Mouse (Mus musculus) lung, embryonic 15.5 days (tissue): ENCODE measurements around the gene Nemp1. TPM values are rescaled to one million over a fixed set of nuclear protein-coding genes. Genes with fewer than 3 reads are reported as not detected.

ENCODE experiments used
- ATAC-seq: fragments of 200-750 bp; cut with Nextera tagmentation; 2 replicates; pipeline ENCODE4 v1.8.0; 2017; ENCODE audit warnings: moderate number of reproducible peaks, borderline replicate concordance; ENCODE audit not compliant: low FRiP score, low TSS enrichment; ENCODE audit errors: extremely low read depth
- H3K27ac ChIP-seq: fragments of 300-500 bp; sonication (generic); 2 replicates; pipeline ENCODE4 v1.5.1; 2015; ENCODE audit warnings: moderate library complexity, mild to moderate bottlenecking, inconsistent platforms
- H3K27me3 ChIP-seq: fragments of 300-500 bp; sonication (generic); 2 replicates; pipeline ENCODE4 v1.6.1; 2015; ENCODE audit warnings: inconsistent platforms
- H3K36me3 ChIP-seq: fragments of 300-500 bp; sonication (generic); 2 replicates; pipeline ENCODE4 v1.6.1; 2015; ENCODE audit warnings: inconsistent platforms
- H3K4me1 ChIP-seq: fragments of 300-500 bp; sonication (generic); 2 replicates; pipeline ENCODE4 v1.6.1; 2015; ENCODE audit warnings: inconsistent platforms
- H3K4me2 ChIP-seq: fragments of 300-500 bp; sonication (generic); 2 replicates; pipeline ENCODE4 v1.6.1; 2015; ENCODE audit warnings: inconsistent platforms, mild to moderate bottlenecking, moderate library complexity
- H3K4me3 ChIP-seq: fragments of 300-500 bp; sonication (generic); 2 replicates; pipeline ENCODE4 v1.5.1; 2015; ENCODE audit warnings: mild to moderate bottlenecking, inconsistent platforms
- H3K9ac ChIP-seq: fragments of 300-500 bp; sonication (generic); 2 replicates; pipeline ENCODE4 v1.6.1; 2015; ENCODE audit warnings: inconsistent platforms
- H3K9me3 ChIP-seq: fragments of 300-500 bp; sonication (generic); 2 replicates; pipeline ENCODE4 v1.6.1; 2016; ENCODE audit warnings: inconsistent platforms
- WGBS: fragments of 180-500 bp; shearing (Covaris S2); methylation state at CpG from one replicate; pipeline ENCODE4 v1.1.7; 2015; 5-methylcytosine and 5-hydroxymethylcytosine counted together
- polyA plus RNA-seq: library from polyadenylated mRNA; unstranded; fragments of >200 nt; fragmentation: Nextera tagmentation; extraction: Ambion mirVana; gene quantifications from 2 replicates; pipeline ENCODE4 v1.2.1, GENCODE M21; 2015

Gene Nemp1
- polyA plus RNA-seq, 1 experiment from 2014 or later, result 11.8 TPM

- Histone ChIP-seq H3K27me3 (no peaks in the 10 kb centered on the region), H3K4me1 (peaks cover 11% of the 10 kb centered on the region; the same call in 1 of the 2 replicates), H3K4me2 (no peak overlapping the region), H3K36me3 (no peaks in the 10 kb centered on the region), H3K9me3 (no peaks in the 10 kb centered on the region), H3K4me3 (no peak overlapping the region), H3K9ac (no peak overlapping the region), H3K27ac (no peak overlapping the region)
- ATAC-seq, result no peak
- WGBS, result 56% methylated on average over 7 of the region's 7 CpGs
Observed at GRCm38 (mm10) chr10:127707721-127708120, 41.0 kb downstream of the Nemp1 start.

- H3K9me3 ChIP-seq, result no peaks in the 10 kb centered on the region
- no peak overlapping the region for H3K9ac ChIP-seq
- H3K4me3 ChIP-seq, result no peak overlapping the region
- no peaks in the 10 kb centered on the region for H3K36me3 ChIP-seq
- H3K4me1 ChIP-seq, result peaks cover 11% of the 10 kb centered on the region; the same call in 1 of the 2 replicates
- whole genome bisulfite sequencing, result 78% methylated on average over 3 of the region's 3 CpGs
- H3K27me3 ChIP-seq, result no peaks in the 10 kb centered on the region
- H3K27ac ChIP-seq, result no peak overlapping the region
- no peak overlapping the region for H3K4me2 ChIP-seq
- no peak for ATAC-seq
Observed at GRCm38 (mm10) chr10:127708850-127709370, 42.2 kb downstream of the Nemp1 start.

DNA sequence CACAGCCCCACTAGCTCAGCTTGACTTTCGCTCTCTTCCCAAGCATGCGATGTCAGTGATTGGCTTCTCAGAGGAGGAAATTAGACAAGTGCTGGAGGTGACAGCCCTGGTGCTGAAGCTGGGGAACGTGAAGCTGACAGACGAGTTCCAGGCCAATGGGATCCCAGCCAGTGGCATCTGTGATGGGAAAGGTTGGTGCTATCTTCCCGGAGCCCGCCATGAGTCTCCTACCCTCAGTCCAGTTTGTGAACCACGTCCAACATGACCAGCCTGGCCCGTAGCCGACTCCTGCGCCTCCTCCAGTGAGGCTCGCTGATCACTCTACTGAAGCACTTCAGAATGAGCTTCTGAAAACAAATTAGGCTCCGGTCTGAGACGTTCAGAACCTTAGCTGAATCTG, 43.6 kb downstream of the Nemp1 start:
- WGBS, result 58% methylated on average over 13 of the region's 13 CpGs
- Histone ChIP-seq H3K4me2 (no peak overlapping the region), H3K4me3 (no peak overlapping the region), H3K9me3 (no peaks in the 10 kb centered on the region), H3K27me3 (no peaks in the 10 kb centered on the region), H3K27ac (no peak overlapping the region), H3K4me1 (peaks cover 7% of the 10 kb centered on the region; the same call in 1 of the 2 replicates), H3K36me3 (no peaks in the 10 kb centered on the region), H3K9ac (no peak overlapping the region)
- ATAC-seq, result no peak

- 69% methylated on average over 6 of the region's 6 CpGs for WGBS
Observed at GRCm38 (mm10) chr10:127712736-127713135, 46.0 kb downstream of the Nemp1 start.

GRCm38 (mm10) chr10:127721671-127722418, 55.1 kb downstream of the Nemp1 start:
- peak overlapping the region; percentile 42; the same call in 1 of the 2 replicates for H3K27ac ChIP-seq
- peaks cover 18% of the 10 kb centered on the region; the same call in 1 of the 2 replicates for H3K27me3 ChIP-seq
- H3K4me1 ChIP-seq, result 0 out of 2 replicates have a peak, but pooled peaks cover 7% of the 10 kb centered on the region
- ATAC-seq, result peak; percentile 55; the same call in 1 of the 2 replicates
- 11% methylated on average over 20 of the region's 20 CpGs for WGBS
- no peaks in the 10 kb centered on the region for H3K9me3 ChIP-seq
- H3K4me2 ChIP-seq, result peak overlapping the region; percentile 48
- H3K9ac ChIP-seq, result no peak overlapping the region; the same call in 1 of the 2 replicates
- no peaks in the 10 kb centered on the region for H3K36me3 ChIP-seq
- H3K4me3 ChIP-seq, result peak overlapping the region; percentile 14

More at GRCm38 (mm10) chr10:127712736-127713135, 46.0 kb downstream of the Nemp1 start:
- Histone ChIP-seq H3K9ac (no peak overlapping the region), H3K4me3 (no peak overlapping the region), H3K4me2 (no peak overlapping the region), H3K4me1 (0 out of 2 replicates have a peak, but pooled peaks cover 2% of the 10 kb centered on the region), H3K27me3 (no peaks in the 10 kb centered on the region), H3K9me3 (no peaks in the 10 kb centered on the region), H3K36me3 (no peaks in the 10 kb centered on the region), H3K27ac (no peak overlapping the region)
- no peak for ATAC-seq

DNA sequence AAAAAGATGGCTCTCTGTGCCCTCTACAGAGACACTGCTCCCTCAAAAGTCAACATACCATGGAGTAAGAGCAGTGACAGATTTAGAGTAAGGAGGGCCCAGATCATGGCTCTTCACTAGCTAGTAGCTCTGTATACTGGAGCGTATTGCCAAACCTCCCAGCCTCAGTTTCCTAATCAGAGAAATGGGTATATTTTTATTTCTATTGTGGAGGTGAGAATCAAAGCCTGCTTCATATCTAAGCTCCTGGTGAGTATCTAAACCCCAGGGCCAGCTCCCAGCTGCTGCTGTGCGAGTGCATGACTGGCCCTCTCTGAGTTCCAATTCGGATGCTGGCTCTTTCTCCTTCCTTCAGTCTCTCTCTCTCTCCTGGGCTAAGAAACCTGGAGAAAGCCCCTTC, 57.5 kb downstream of the Nemp1 start, which contains the start of gene Tac2:
Tac2 (plus strand) TSS at position 301 of the 400 bp plus-strand sequence.
- 0 out of 2 replicates have a peak, but pooled peaks cover 7% of the 10 kb centered on the region for H3K4me1 ChIP-seq
- H3K9me3 ChIP-seq, result no peaks in the 10 kb centered on the region
- H3K4me2 ChIP-seq, result no peak within 1 kb of the TSS
- H3K4me3 ChIP-seq, result no peak within 1 kb of the TSS
- peaks cover 18% of the 10 kb centered on the region; the same call in 1 of the 2 replicates for H3K27me3 ChIP-seq
- 77% methylated on average over 3 of the region's 3 CpGs for WGBS
- ATAC-seq, result no peak
- no peak within 1 kb of the TSS for H3K27ac ChIP-seq
- no peak within 1 kb of the TSS for H3K9ac ChIP-seq
- H3K36me3 ChIP-seq, result no peaks in the 10 kb centered on the region

DNA sequence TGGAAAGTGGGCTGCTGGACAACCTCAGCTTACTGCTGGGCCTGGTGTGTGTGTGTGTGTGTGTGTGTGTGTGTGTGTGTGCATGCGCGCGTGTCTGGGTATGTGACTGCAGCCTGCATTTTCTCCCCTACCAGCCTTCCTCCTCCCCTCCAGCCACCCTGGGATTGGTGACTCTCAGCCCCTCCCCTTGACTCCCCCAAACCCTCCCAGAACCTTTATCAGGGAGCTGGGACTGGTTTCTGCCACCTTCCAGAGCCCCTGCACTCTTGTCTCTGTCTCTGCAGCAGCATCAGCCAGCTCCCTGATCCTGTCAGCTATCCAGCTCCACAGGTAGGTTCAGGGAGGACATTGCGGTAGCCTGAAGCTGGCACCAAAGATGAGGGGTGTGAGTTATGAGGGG, 58.4 kb downstream of the Nemp1 start:
- no peak overlapping the region for H3K9ac ChIP-seq
- 0 out of 2 replicates have a peak, but pooled peaks cover 7% of the 10 kb centered on the region for H3K4me1 ChIP-seq
- H3K4me2 ChIP-seq, result no peak overlapping the region
- no peak overlapping the region for H3K27ac ChIP-seq
- 63% methylated on average over 4 of the region's 4 CpGs for WGBS
- ATAC-seq, result no peak
- peaks cover 12% of the 10 kb centered on the region; the same call in 1 of the 2 replicates for H3K27me3 ChIP-seq
- no peaks in the 10 kb centered on the region for H3K36me3 ChIP-seq
- H3K9me3 ChIP-seq, result no peaks in the 10 kb centered on the region
- no peak overlapping the region for H3K4me3 ChIP-seq

DNA sequence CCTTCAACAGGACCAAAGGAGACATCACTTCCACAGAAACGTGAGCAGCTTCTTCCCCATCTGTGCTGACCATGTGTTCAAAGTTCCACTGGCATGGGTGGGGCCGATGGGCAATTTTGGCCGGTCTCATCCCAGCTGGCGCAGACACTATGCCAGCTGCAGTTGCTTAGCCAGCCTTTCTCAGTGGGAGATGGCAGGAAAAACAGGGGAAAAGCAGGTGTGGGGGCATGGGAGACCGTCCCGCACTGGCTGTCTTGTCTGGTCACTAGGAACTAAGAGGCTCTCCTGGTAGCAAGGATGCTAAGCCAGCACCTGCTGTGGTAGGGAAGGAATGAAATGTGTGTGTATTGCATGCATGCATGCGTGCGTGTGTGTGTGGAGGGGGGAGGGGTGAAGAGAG, 61.7 kb downstream of the Nemp1 start:
- no peak for ATAC-seq
- 68% methylated on average over 8 of the region's 8 CpGs for WGBS

GRCm38 (mm10) chr10:127730285-127730932, 63.7 kb downstream of the Nemp1 start:
- 69% methylated on average over 11 of the region's 11 CpGs for WGBS
- Histone ChIP-seq H3K36me3 (no peaks in the 10 kb centered on the region), H3K4me1 (no peaks in the 10 kb centered on the region), H3K9ac (no peak overlapping the region), H3K4me3 (no peak overlapping the region), H3K27ac (no peak overlapping the region), H3K4me2 (no peak overlapping the region), H3K27me3 (no peaks in the 10 kb centered on the region), H3K9me3 (no peaks in the 10 kb centered on the region)
- no peak for ATAC-seq

More for the DNA sequence above, 61.7 kb downstream of the Nemp1 start:
- H3K4me2 ChIP-seq, result no peak overlapping the region
- H3K9me3 ChIP-seq, result no peaks in the 10 kb centered on the region
- no peak overlapping the region for H3K9ac ChIP-seq
- H3K36me3 ChIP-seq, result no peaks in the 10 kb centered on the region
- no peaks in the 10 kb centered on the region for H3K4me1 ChIP-seq
- H3K27me3 ChIP-seq, result no peaks in the 10 kb centered on the region
- H3K4me3 ChIP-seq, result no peak overlapping the region
- no peak overlapping the region for H3K27ac ChIP-seq

DNA sequence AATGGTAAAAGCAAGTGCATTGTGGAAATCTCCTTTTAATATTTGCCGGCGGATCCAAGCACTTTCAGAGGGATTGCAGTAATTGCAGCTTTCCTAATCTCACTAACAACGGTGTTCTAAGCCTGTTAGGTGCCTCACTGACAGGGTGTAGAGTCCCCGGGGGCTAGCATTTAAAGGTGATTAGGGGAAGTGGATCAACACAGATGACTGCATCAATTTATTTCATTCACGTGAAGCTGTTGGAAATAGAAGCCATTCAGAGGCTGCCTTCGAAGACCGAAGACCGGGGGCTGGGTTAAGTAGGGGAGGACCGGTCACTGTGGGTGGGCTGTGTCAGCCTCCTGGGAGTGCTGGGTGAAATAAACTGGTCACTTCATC, 64.2 kb downstream of the Nemp1 start:
- no peak overlapping the region for H3K4me3 ChIP-seq
- H3K4me1 ChIP-seq, result no peaks in the 10 kb centered on the region
- no peak overlapping the region for H3K9ac ChIP-seq
- no peak for ATAC-seq
- WGBS, result 40% methylated on average over 9 of the region's 9 CpGs
- no peaks in the 10 kb centered on the region for H3K27me3 ChIP-seq
- no peak overlapping the region for H3K4me2 ChIP-seq
- no peaks in the 10 kb centered on the region for H3K36me3 ChIP-seq
- H3K9me3 ChIP-seq, result no peaks in the 10 kb centered on the region
- no peak overlapping the region for H3K27ac ChIP-seq

GRCm38 (mm10) chr10:127731397-127731796, 64.7 kb downstream of the Nemp1 start:
- WGBS, result 22% methylated on average over 5 of the region's 5 CpGs
- no peak for ATAC-seq

DNA sequence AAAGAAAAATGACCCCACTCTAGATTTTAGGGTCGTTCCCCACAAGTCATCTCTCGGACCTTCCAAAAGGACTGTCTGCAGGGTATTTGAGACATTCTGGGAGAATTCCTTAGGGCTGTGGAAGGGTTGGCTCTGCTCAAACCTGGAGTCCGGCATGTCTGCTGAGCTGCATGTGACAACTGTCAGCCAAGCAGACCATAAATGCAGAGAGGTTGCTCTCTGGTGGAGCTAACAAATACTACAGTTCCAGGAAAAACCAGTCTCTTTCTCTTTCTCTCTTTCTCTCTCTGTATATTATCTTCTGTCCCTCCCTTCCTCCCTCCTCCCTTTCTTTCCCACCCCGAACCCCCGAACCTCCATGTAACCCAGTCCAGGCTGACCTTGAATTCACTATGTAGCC, 67.7 kb downstream of the Nemp1 start:
- Histone ChIP-seq H3K9ac (no peak overlapping the region), H3K27me3 (no peaks in the 10 kb centered on the region), H3K4me2 (no peak overlapping the region), H3K4me3 (no peak overlapping the region), H3K27ac (no peak overlapping the region), H3K36me3 (no peaks in the 10 kb centered on the region), H3K9me3 (no peaks in the 10 kb centered on the region), H3K4me1 (0 out of 2 replicates have a peak, but pooled peaks cover 6% of the 10 kb centered on the region)
- 33% methylated on average over 5 of the region's 5 CpGs for WGBS
- ATAC-seq, result no peak

More at GRCm38 (mm10) chr10:127731397-127731796, 64.7 kb downstream of the Nemp1 start:
- H3K9ac ChIP-seq, result no peak overlapping the region
- no peak overlapping the region for H3K4me3 ChIP-seq
- H3K4me1 ChIP-seq, result no peaks in the 10 kb centered on the region
- no peaks in the 10 kb centered on the region for H3K36me3 ChIP-seq
- H3K27ac ChIP-seq, result no peak overlapping the region
- no peak overlapping the region for H3K4me2 ChIP-seq
- no peaks in the 10 kb centered on the region for H3K9me3 ChIP-seq
- H3K27me3 ChIP-seq, result no peaks in the 10 kb centered on the region
